Mouse (Mus musculus) ES-Bruce4 (cell line): ENCODE data around the gene Luzp1. TPM values are rescaled to one million over a fixed set of nuclear protein-coding genes. Genes with fewer than 3 reads are reported as not detected.

Source experiments
- H3K27ac ChIP-seq: 2 replicates; pipeline ENCODE4 v1.5.1; 2012; ENCODE audit warnings: low read length, inconsistent platforms; ENCODE audit not compliant: insufficient read depth
- H3K27me3 ChIP-seq: 2 replicates; pipeline ENCODE4 v1.6.1; 2012; ENCODE audit warnings: mild to moderate bottlenecking, low read length, inconsistent platforms; ENCODE audit not compliant: control insufficient read depth, poor library complexity, insufficient read depth, severe bottlenecking
- H3K36me3 ChIP-seq: 2 replicates; pipeline ENCODE4 v1.6.1; 2012; ENCODE audit warnings: inconsistent platforms, mild to moderate bottlenecking, low read length, moderate library complexity; ENCODE audit not compliant: control insufficient read depth, poor library complexity, insufficient read depth, severe bottlenecking
- H3K4me1 ChIP-seq: one replicate; pipeline ENCODE4 v1.8.1; 2011; ENCODE audit warnings: low read length; ENCODE audit not compliant: control insufficient read depth, insufficient read depth
- H3K4me3 ChIP-seq: 2 replicates; pipeline ENCODE4 v1.5.1; 2011; ENCODE audit warnings: low read depth, mild to moderate bottlenecking, low read length
- H3K9ac ChIP-seq: 2 replicates; pipeline ENCODE4 v1.6.1; 2012; ENCODE audit warnings: low read depth, mild to moderate bottlenecking, inconsistent platforms; ENCODE audit not compliant: poor library complexity, severe bottlenecking
- H3K9me3 ChIP-seq: replicated peaks from 2 replicates; pipeline ENCODE4 v1.6.1; 2012; ENCODE audit warnings: mild to moderate bottlenecking, low read length, inconsistent platforms; ENCODE audit not compliant: control insufficient read depth, poor library complexity, insufficient read depth, severe bottlenecking
- CTCF ChIP-seq: IDR thresholded peaks from one replicate; pipeline ENCODE4 v1.8.1; 2011; ENCODE audit warnings: low read depth, low read length
- EP300 ChIP-seq: IDR thresholded peaks from 2 replicates; pipeline ENCODE4 v1.6.1; 2011; ENCODE audit warnings: low read depth, low read length; ENCODE audit not compliant: insufficient read depth
- POLR2A ChIP-seq: IDR thresholded peaks from one replicate; pipeline ENCODE4 v1.8.1; 2011; ENCODE audit warnings: low read length; ENCODE audit not compliant: insufficient read depth
- polyA plus RNA-seq: library from polyadenylated mRNA; stranded (reverse); fragments of >200 nt; gene quantifications from 2 replicates; pipeline ENCODE4 v1.2.4, GENCODE M21; 2011; ENCODE audit warnings: low read depth; ENCODE audit not compliant: missing spikeins, insufficient read depth, insufficient read length

Gene Luzp1
- polyA plus RNA-seq, 1 experiment = 73.0 TPM

DNA sequence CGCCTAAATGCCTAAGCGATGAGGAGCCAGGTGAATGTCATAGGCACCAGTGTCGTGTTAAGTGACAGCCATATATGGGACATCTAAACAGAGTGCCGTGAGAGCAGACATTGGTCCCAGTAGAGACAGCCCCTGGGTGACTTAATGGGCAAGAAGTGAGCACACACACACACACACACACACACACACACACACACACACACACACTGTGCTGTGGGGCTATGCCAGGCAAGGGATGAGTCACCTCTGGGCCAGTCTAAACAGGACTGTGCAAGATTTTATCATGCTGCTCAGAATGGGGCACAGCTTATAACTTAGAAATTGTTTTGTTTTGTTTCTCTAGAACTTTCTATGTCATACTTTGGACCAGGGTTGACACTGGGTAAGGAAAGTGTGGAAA lies 35.5 kb upstream of the Luzp1 start:
- H3K4me3 ChIP-seq = no peak overlapping the region
- TF ChIP-seq EP300 = no peak
- no peak for TF ChIP-seq CTCF
- H3K27ac ChIP-seq = no peak overlapping the region

GRCm38 (mm10) chr4:136439106-136439505 lies 30.5 kb upstream of the Luzp1 start:
- Histone ChIP-seq H3K4me1 (no peaks in the 10 kb centered on the region), H3K27me3 (no peaks in the 10 kb centered on the region), H3K36me3 (no peaks in the 10 kb centered on the region), H3K9ac (no peak overlapping the region), H3K9me3 (no peaks in the 10 kb centered on the region), H3K4me3 (no peak overlapping the region), H3K27ac (no peak overlapping the region)
- no peak for TF ChIP-seq POLR2A
- no peak for TF ChIP-seq CTCF
- no peak for TF ChIP-seq EP300

More for the DNA sequence above, 35.5 kb upstream of the Luzp1 start:
- H3K36me3 ChIP-seq = no peaks in the 10 kb centered on the region
- H3K4me1 ChIP-seq = no peaks in the 10 kb centered on the region
- H3K9ac ChIP-seq = no peak overlapping the region
- no peaks in the 10 kb centered on the region for H3K27me3 ChIP-seq
- H3K9me3 ChIP-seq = no peaks in the 10 kb centered on the region

- H3K27ac ChIP-seq = no peak overlapping the region
Observed at GRCm38 (mm10) chr4:136441354-136442043, 28.1 kb upstream of the Luzp1 start.

DNA sequence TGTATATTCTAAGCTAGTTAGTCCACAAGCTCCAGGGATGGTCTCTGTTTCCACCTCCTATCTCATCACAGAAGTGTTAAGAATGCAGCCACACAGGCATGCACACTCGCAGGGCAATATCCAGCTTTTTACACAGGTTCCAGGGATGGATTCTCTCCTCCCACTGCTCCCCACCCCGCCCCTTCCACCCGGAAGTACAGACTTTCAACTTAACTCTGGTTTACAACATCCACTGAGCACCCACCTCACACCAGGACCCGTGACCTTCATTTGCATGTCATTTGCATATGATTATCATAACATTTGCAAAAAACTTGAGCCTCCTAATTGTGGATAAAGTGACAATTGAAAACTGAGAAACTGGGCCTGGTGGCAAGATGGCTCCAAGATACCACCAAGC lies 25.0 kb upstream of the Luzp1 start:
- TF ChIP-seq EP300 (no peak), CTCF (no peak), POLR2A (no peak)
- H3K36me3 ChIP-seq = no peaks in the 10 kb centered on the region
- H3K4me3 ChIP-seq = no peak overlapping the region
- no peaks in the 10 kb centered on the region for H3K9me3 ChIP-seq
- H3K4me1 ChIP-seq = no peaks in the 10 kb centered on the region
- H3K27ac ChIP-seq = no peak overlapping the region
- H3K27me3 ChIP-seq = no peaks in the 10 kb centered on the region
- H3K9ac ChIP-seq = no peak overlapping the region

More at GRCm38 (mm10) chr4:136441354-136442043, 28.1 kb upstream of the Luzp1 start:
- TF ChIP-seq POLR2A (no peak), EP300 (no peak), CTCF (no peak)
- Histone ChIP-seq H3K9ac (no peak overlapping the region), H3K4me1 (no peaks in the 10 kb centered on the region), H3K9me3 (no peaks in the 10 kb centered on the region), H3K27me3 (no peaks in the 10 kb centered on the region), H3K36me3 (no peaks in the 10 kb centered on the region), H3K4me3 (no peak overlapping the region)

DNA sequence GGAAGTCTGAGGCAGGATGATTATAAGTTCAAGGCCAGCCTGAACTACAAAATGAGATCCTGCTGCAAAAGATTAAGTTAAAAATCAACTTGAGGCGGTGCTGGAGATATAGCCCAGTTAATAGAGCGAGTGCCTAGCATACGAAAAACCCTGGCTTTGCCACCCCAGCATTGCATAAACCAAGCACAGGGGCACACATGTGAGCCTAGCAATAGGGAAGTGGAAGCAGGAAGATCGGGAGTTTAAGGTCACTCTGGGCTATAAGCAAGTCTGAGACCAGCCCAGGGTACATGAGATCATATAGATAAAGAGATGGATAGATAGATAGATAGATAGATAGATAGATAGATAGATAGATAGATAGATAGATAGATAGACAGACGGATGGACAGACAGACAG lies 19.8 kb upstream of the Luzp1 start:
- Histone ChIP-seq H3K9me3 (no peaks in the 10 kb centered on the region), H3K27me3 (no peaks in the 10 kb centered on the region), H3K27ac (no peak overlapping the region), H3K4me3 (no peak overlapping the region), H3K36me3 (no peaks in the 10 kb centered on the region), H3K4me1 (no peaks in the 10 kb centered on the region), H3K9ac (no peak overlapping the region)
- TF ChIP-seq POLR2A = no peak

DNA sequence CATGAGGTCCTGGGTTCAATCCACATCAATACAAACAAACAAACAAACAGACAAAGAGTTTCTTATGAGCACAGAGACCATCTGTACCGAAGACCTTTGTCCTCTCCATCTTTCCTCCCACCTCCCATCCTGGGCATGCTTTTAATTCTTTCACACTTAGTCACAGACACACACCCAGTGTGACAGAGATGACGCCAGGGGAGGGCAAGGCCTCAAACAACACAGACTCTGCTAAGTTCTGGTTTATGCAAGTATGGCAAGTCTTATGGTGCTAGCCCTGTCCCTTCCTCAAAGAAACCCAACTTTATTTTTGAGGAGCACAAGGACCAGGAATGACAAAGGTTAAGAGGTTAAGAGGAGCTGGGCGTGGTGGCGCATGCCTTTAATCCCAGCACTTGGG lies 19.3 kb upstream of the Luzp1 start:
- Histone ChIP-seq H3K9me3 (no peaks in the 10 kb centered on the region), H3K27ac (no peak overlapping the region), H3K36me3 (no peaks in the 10 kb centered on the region), H3K4me1 (no peaks in the 10 kb centered on the region), H3K9ac (no peak overlapping the region), H3K27me3 (no peaks in the 10 kb centered on the region), H3K4me3 (no peak overlapping the region)
- TF ChIP-seq CTCF = no peak
